Mouse (Mus musculus) midbrain, embryonic 13.5 days (tissue): ENCODE results near the gene Cldn20. TPM values are rescaled to one million over a fixed set of nuclear protein-coding genes. Genes with fewer than 3 reads are reported as not detected.

Experiments used
- ATAC-seq: fragments of 200-750 bp; cut with Nextera tagmentation; 2 replicates; pipeline ENCODE4 v1.8.0; 2017; ENCODE audit warnings: mild to moderate bottlenecking, moderate TSS enrichment, moderate library complexity
- H3K27ac ChIP-seq: fragments of 300-500 bp; sonication (generic); 2 replicates; pipeline ENCODE4 v1.5.1; 2015; ENCODE audit warnings: inconsistent platforms, mild to moderate bottlenecking, moderate library complexity
- H3K27me3 ChIP-seq: fragments of 300-500 bp; sonication (generic); 2 replicates; pipeline ENCODE4 v1.6.1; 2015; ENCODE audit warnings: mild to moderate bottlenecking, inconsistent platforms
- H3K36me3 ChIP-seq: fragments of 300-500 bp; sonication (generic); 2 replicates; pipeline ENCODE4 v1.6.1; 2015; ENCODE audit warnings: mild to moderate bottlenecking, inconsistent platforms
- H3K4me1 ChIP-seq: fragments of 300-500 bp; sonication (generic); replicated peaks from 2 replicates; pipeline ENCODE4 v1.6.1; 2015; ENCODE audit warnings: inconsistent platforms
- H3K4me2 ChIP-seq: fragments of 300-500 bp; sonication (generic); replicated peaks from 2 replicates; pipeline ENCODE4 v1.6.1; 2015; ENCODE audit warnings: moderate library complexity, mild to moderate bottlenecking, inconsistent platforms
- H3K4me3 ChIP-seq: fragments of 300-500 bp; sonication (generic); replicated peaks from 2 replicates; pipeline ENCODE4 v1.5.1; 2015; ENCODE audit warnings: mild to moderate bottlenecking, inconsistent platforms
- H3K9ac ChIP-seq: fragments of 300-500 bp; sonication (generic); replicated peaks from 2 replicates; pipeline ENCODE4 v1.6.1; 2015; ENCODE audit warnings: mild to moderate bottlenecking, inconsistent platforms
- H3K9me3 ChIP-seq: fragments of 300-500 bp; sonication (generic); 2 replicates; pipeline ENCODE4 v1.6.1; 2016; ENCODE audit warnings: mild to moderate bottlenecking, inconsistent platforms
- WGBS: fragments of 180-500 bp; shearing (Covaris S2); methylation state at CpG from one replicate; pipeline ENCODE4 v1.1.7; 2015; 5-methylcytosine and 5-hydroxymethylcytosine counted together
- polyA plus RNA-seq: library from polyadenylated mRNA; unstranded; fragments of >200 nt; fragmentation: Nextera tagmentation; extraction: Ambion mirVana; gene quantifications from 2 replicates; pipeline ENCODE4 v1.2.1, GENCODE M21; 2015

Cldn20 gene
- not detected in 2 replicates for polyA plus RNA-seq

DNA sequence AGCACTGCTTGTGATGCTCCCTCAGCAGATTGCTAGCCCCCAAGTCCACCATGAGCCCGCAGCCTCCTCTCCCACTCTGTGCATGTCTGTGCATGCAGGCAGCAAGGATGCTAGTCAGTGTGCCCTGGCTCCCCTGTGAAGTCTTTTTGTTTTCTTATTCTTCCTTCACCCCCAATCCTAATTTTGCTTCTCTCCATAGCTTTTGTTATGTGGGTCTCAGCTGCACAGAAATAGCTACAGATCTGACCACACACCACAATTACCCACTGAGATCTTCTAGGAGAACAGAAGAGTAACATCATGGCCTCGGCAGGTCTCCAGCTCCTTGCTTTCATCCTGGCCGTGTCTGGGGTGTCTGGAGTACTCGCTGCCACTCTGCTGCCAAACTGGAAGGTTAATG is at the start of gene Cldn20:
TSS of gene Cldn20 (plus strand) at position 301 of the 400 bp plus-strand sequence.
- no peak within 1 kb of the TSS for H3K4me2 ChIP-seq
- H3K9ac ChIP-seq = no peak within 1 kb of the TSS
- H3K36me3 ChIP-seq = peaks cover 3% of the 10 kb centered on the region; the same call in 1 of the 2 replicates
- no peak within 1 kb of the TSS for H3K4me3 ChIP-seq
- no peak within 1 kb of the TSS for H3K27ac ChIP-seq
- WGBS = 82% methylated on average over 4 of the region's 4 CpGs
- no peaks in the 10 kb centered on the region for H3K27me3 ChIP-seq
- H3K4me1 ChIP-seq = no peaks in the 10 kb centered on the region
- ATAC-seq = no peak
- no peaks in the 10 kb centered on the region for H3K9me3 ChIP-seq

DNA sequence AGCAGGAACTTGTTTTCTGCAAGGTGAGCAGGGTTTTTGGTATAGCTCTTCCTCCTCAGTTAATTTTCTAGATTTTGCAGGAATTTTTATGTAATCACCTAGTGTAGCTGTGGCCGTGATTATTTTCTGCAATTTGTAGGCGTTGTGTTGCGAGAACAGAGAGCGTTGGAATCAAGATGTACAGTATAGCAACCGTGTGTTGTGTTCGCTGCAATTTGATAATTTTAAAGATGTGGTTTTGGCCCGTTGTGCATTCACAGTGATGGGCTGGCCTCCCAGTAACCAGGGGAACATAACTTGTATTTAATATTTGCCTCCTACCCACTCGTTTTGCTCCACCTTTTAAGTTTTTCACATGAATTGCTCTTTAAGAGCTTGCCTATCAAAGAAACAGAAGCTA is 49.3 kb upstream of the Cldn20 start:
- no peak for ATAC-seq
- WGBS = 89% methylated on average over 8 of the region's 8 CpGs
- Histone ChIP-seq H3K9ac (no peak overlapping the region), H3K36me3 (no peaks in the 10 kb centered on the region), H3K4me2 (no peak overlapping the region), H3K4me1 (no peaks in the 10 kb centered on the region), H3K9me3 (no peaks in the 10 kb centered on the region), H3K27ac (no peak overlapping the region), H3K27me3 (no peaks in the 10 kb centered on the region), H3K4me3 (no peak overlapping the region)

DNA sequence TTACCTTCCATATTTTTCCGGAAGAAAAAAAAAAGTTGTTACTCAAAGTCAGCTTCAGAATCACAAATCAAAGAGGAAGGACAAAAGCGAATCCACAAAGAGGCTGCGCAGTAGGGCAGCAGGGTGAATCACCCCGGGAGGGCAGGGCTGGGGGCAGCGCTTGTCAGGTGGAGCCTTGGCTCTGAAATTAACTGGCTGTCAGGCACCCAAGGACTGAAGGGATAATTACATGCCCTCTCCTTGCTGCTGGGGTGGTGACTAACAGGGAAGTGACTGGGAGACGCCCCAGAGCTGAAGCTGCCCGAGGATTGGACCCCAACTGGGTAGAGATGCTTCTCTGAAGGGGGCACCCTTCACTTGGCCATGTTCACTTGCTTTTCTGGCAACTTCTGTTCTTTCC is 46.5 kb upstream of the Cldn20 start:
- no peak for ATAC-seq
- Histone ChIP-seq H3K27me3 (no peaks in the 10 kb centered on the region), H3K36me3 (no peaks in the 10 kb centered on the region), H3K4me1 (no peaks in the 10 kb centered on the region), H3K9me3 (no peaks in the 10 kb centered on the region), H3K4me3 (no peak overlapping the region), H3K27ac (no peak overlapping the region), H3K4me2 (no peak overlapping the region), H3K9ac (no peak overlapping the region)
- 70% methylated on average over 7 of the region's 7 CpGs for WGBS

DNA sequence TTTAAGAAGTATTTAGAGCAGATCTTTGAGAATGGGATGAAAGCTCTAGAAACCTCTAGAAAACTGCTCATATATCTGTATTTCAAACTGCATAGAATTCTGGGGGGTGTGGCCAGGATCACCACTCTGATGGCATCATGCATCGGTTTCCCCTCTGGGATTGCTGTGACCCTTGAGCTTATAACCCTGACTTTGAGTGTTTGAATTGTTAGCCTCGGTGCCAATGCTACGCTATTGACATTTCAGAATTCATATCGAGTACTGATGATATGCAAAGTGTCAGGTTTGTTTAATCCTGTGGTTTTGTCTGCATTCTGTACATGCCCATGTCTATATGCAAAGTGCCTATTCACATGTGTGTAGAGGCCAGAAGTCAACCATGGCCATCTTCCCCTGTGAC is 45.1 kb upstream of the Cldn20 start:
- Histone ChIP-seq H3K9ac (no peak overlapping the region), H3K27me3 (no peaks in the 10 kb centered on the region), H3K4me1 (no peaks in the 10 kb centered on the region), H3K4me2 (no peak overlapping the region), H3K27ac (no peak overlapping the region), H3K4me3 (no peak overlapping the region), H3K36me3 (no peaks in the 10 kb centered on the region), H3K9me3 (no peaks in the 10 kb centered on the region)
- 94% methylated on average over 4 of the region's 4 CpGs for WGBS
- ATAC-seq = no peak

DNA sequence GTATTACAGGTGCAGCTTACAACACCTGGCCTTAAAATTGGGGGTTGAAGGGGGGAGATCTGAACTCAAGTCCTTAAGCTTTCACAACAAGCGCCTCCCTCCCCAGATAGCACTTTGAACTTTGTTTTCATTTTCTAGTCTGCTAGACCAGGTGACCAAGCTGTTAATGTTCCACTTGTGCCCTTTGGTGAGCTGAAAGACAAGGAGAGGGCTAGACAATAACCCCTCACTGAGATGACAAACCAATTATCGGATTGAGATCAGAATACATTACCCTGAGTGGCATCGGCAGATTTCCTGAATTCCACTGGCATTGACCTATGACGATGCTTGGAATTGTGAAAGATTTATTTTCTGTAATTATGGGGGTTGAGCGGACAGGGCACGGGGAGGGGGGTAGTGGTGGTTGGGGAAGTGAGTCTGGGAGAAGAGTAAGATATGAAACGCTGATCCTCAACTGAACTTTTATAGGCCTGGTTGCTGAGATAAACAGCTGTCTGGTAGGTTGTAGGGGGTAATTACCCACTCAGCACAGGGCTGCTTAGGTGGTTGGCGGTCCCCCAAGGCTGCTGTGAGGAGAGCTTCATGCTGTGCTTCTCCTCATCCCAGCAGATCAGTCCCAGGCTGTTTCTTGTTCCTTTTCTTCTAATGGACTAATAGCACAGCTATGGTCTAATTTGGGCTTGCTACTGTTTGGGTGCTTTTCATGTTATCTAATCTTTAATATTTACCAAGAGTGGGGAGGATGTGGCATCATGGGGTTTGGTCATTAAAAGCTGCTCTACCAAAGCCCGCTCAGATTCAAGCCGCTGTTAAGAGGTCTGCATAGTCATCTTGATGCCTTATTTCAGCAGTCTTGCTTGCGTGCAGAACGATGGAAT is 44.4 kb upstream of the Cldn20 start:
- ATAC-seq = no peak
- Histone ChIP-seq H3K4me2 (no peak overlapping the region), H3K27me3 (no peaks in the 10 kb centered on the region), H3K9ac (no peak overlapping the region), H3K36me3 (no peaks in the 10 kb centered on the region), H3K27ac (no peak overlapping the region), H3K4me1 (no peaks in the 10 kb centered on the region), H3K9me3 (no peaks in the 10 kb centered on the region), H3K4me3 (no peak overlapping the region)
- WGBS = 74% methylated on average over 12 of the region's 12 CpGs

DNA sequence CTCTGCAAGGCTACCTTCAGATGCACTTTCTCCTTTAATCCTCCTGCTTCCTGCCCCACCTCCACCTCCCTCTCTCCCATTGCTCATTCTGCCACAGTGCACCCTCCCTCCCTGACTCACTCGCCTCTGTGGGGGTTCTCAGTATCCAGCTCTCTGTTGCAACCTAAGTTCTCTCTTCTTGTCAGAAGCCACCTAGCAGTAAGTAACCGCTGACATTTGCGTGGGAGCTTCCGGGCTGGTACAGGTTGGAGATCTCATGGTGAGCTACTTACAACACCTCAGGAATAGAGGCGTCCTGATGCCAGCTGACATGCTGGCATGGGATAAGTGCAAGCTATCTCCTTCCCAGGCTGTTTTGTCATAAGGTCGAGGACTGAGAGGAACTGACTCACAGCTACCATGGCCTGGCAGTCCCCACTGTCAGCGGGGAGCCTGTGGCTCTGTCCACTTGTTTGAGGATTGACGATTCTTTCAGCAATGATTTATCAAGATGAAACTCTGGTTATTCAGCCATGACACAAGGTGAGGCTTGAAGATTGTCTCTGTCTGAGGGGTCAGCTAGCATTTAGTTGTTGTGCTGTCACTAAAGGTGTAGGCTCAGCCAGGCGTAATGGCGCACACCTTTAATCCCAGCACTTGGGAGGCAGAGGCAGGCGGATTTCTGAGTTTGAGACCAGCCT is 42.0 kb upstream of the Cldn20 start:
- Histone ChIP-seq H3K9me3 (no peaks in the 10 kb centered on the region), H3K27ac (no peak overlapping the region), H3K4me3 (no peak overlapping the region), H3K9ac (no peak overlapping the region), H3K4me2 (no peak overlapping the region), H3K4me1 (no peaks in the 10 kb centered on the region), H3K36me3 (no peaks in the 10 kb centered on the region), H3K27me3 (no peaks in the 10 kb centered on the region)
- 84% methylated on average over 11 of the region's 11 CpGs for WGBS
- ATAC-seq = no peak

DNA sequence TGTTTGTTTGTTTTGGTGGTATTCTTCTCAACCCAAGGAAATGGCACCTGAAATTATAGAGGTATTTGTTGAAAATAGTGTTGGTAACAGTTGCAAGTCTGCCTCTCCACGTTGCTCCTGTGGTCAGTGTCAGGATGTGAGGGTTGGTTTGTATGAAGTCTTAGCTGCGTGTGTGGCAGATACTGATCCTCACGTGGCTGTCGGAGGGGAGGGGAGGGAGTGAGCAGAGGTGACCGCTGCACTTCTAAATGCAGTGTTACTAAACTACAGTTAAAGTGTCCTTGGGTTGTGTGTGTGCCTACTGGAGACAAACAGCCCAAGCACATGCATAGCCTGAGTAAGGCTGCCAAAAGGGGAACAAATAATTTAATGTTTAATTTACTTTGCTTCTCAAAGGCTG is 41.3 kb upstream of the Cldn20 start:
- H3K4me2 ChIP-seq = no peak overlapping the region
- H3K9ac ChIP-seq = no peak overlapping the region
- no peak for ATAC-seq
- 78% methylated on average over 5 of the region's 5 CpGs for WGBS
- no peaks in the 10 kb centered on the region for H3K9me3 ChIP-seq
- no peak overlapping the region for H3K27ac ChIP-seq
- H3K27me3 ChIP-seq = no peaks in the 10 kb centered on the region
- H3K4me1 ChIP-seq = no peaks in the 10 kb centered on the region
- no peaks in the 10 kb centered on the region for H3K36me3 ChIP-seq
- no peak overlapping the region for H3K4me3 ChIP-seq

DNA sequence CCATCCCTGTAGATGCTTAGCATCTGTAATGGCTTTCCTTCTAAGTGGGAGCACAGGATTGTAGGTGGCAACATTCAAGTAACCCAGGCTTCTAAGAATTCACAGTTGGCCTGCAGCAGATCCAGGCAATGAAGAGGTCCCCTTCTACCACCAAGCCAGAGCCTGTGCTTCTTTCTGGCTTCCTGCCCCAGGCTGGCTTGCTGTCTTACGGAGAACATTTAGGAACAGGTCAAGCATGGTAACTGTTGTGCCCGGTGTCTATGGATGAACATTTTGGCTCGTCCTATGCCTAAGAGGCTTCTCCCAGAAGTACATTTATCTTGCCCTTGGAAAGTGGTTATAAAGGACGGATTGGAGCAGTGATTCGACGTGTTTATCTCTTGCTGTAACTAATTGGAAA is 40.7 kb upstream of the Cldn20 start:
- Histone ChIP-seq H3K4me1 (no peaks in the 10 kb centered on the region), H3K9me3 (no peaks in the 10 kb centered on the region), H3K27ac (no peak overlapping the region), H3K27me3 (no peaks in the 10 kb centered on the region), H3K4me3 (no peak overlapping the region), H3K4me2 (no peak overlapping the region), H3K36me3 (no peaks in the 10 kb centered on the region), H3K9ac (no peak overlapping the region)
- no peak for ATAC-seq
- WGBS = 89% methylated on average over 6 of the region's 6 CpGs

DNA sequence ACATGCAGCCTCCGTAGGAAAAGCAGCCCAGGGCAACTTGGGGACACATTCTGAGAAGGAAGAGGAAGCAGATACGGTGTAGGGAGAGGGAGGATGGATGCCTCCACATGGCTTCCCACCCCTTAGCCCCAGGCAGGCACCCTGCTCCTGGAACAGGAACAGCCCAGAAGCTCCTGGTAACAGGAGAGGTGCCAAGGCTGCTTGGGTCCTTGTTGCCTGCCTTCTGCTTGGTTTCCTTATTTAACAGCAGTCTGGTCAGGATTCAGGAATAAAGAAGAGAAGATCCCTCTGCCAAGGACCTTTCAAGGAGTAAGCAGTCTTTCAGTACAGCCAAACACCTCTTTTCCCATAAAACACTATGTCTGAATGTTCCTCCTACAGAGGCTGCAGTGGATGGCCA is 36.8 kb upstream of the Cldn20 start:
- H3K4me1 ChIP-seq = no peaks in the 10 kb centered on the region
- no peak overlapping the region for H3K4me3 ChIP-seq
- no peak overlapping the region for H3K9ac ChIP-seq
- no peak overlapping the region for H3K27ac ChIP-seq
- no peaks in the 10 kb centered on the region for H3K9me3 ChIP-seq
- WGBS = 85% methylated on average over 2 of the region's 2 CpGs
- ATAC-seq = no peak
- no peaks in the 10 kb centered on the region for H3K27me3 ChIP-seq
- no peak overlapping the region for H3K4me2 ChIP-seq
- no peaks in the 10 kb centered on the region for H3K36me3 ChIP-seq

DNA sequence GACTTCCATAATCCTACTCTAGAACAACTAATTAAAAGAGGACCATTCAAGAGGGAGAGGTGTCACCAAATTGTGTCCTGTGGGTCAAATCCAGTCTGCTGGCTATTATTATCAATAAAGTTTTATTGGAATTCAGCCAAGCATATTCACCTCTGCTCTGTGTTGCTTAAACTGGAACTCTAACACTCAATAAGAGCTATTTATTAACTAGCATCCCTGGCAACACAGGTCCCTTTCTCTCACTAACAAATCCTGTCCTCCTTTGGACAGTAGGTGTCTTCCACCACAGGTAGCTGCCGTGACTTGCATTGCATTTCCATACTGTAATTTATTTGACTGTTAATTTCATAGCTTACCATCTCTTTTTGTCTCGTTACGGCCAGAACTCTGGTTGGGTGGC is 36.3 kb upstream of the Cldn20 start:
- H3K9me3 ChIP-seq = no peaks in the 10 kb centered on the region
- no peaks in the 10 kb centered on the region for H3K27me3 ChIP-seq
- WGBS = 87% methylated on average over 3 of the region's 3 CpGs
- no peak overlapping the region for H3K4me3 ChIP-seq
- H3K27ac ChIP-seq = no peak overlapping the region
- ATAC-seq = no peak
- H3K9ac ChIP-seq = no peak overlapping the region
- H3K4me1 ChIP-seq = no peaks in the 10 kb centered on the region
- no peak overlapping the region for H3K4me2 ChIP-seq
- no peaks in the 10 kb centered on the region for H3K36me3 ChIP-seq

DNA sequence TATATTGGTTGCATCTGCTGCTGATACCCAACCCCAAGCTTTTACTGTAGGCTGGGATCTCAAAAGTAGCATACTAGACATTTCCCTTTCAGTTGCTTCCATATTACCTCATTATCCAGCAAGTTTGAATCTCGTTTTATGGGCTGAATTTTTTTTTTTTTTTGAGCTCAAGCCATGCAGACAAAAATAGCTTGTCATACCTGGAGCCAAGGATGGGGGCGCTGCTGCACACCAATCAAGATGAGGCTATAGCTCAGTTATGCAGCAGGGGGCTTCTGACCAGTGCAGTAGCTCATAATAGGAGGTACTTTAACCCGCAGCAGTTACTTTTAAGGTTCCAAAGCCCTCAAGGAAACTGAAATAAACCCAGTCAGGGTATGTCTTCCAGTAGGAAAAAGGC is 34.3 kb upstream of the Cldn20 start:
- Histone ChIP-seq H3K27ac (no peak overlapping the region), H3K9me3 (no peaks in the 10 kb centered on the region), H3K36me3 (no peaks in the 10 kb centered on the region), H3K4me1 (no peaks in the 10 kb centered on the region), H3K9ac (no peak overlapping the region), H3K27me3 (no peaks in the 10 kb centered on the region), H3K4me3 (no peak overlapping the region), H3K4me2 (no peak overlapping the region)
- WGBS = 24% methylated on average over 3 of the region's 3 CpGs
- ATAC-seq = no peak

DNA sequence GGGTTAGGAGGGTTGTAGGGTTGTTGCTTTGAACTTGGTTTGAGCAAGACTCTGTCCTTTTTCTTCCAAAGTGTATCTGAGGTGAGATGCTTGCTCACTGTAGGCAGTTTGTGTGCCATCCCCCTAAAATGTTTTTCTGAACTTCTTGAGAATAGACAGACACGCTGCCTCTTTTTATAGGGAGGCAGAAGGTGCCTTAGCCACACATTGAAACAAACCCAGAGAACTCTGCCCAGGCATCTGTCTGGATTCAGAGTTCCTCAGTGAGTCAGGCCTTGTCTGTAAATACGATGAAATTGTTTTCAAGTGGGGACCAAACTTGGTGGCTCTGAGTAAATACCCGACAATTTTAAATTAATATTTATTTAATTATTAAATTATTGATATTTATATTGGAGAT is 33.8 kb upstream of the Cldn20 start:
- Histone ChIP-seq H3K4me1 (no peaks in the 10 kb centered on the region), H3K4me2 (no peak overlapping the region), H3K27me3 (no peaks in the 10 kb centered on the region), H3K36me3 (no peaks in the 10 kb centered on the region), H3K9ac (no peak overlapping the region), H3K4me3 (no peak overlapping the region), H3K9me3 (no peaks in the 10 kb centered on the region), H3K27ac (no peak overlapping the region)
- ATAC-seq = no peak
- 90% methylated on average over 3 of the region's 3 CpGs for WGBS
